Mouse (Mus musculus): ENCODE measurements around the gene Gsdma. TPM values are rescaled to one million over a fixed set of nuclear protein-coding genes. Genes with fewer than 3 reads are reported as not detected.
"Not testable (repeated sequence)": the region's sequence is repeated elsewhere in the genome, so short reads cannot be mapped to it uniquely, and the experiment has no call there.

Gsdma gene
- polyA plus RNA-seq, 1 experiment from 2014 or later: 2.0 TPM

DNA sequence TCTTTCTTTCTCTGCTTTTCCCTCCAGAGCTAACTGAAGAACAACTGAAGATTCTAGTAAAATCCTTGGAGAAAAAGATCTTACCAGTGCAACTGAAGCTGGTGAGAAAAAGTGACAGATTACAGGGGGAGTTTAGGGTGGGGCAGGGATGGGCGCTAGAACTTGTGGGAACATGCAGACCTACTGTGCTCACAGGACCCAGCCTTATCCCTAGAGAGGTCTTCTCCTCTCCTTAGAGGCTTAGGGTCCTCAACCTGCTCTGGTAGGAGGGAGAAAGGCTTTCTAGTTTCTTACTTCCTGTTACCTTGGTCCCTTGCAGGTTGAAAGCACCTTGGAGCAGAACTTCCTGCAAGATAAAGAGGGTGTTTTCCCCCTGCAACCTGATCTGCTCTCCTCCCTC lies 26.6 kb upstream of the Gsdma start:
- Histone ChIP-seq H3K9ac (ENCODE audit: low read depth, low read length) (no peak overlapping the region), H3K9me3 (ENCODE audit: control insufficient read depth, low read length) (no peaks in the 10 kb centered on the region), H3K4me3 (ENCODE audit: low read depth, low read length) (no peak overlapping the region), H3K4me1 (ENCODE audit: control insufficient read depth, insufficient read depth, low read length) (no peaks in the 10 kb centered on the region), H3K36me3 (ENCODE audit: control insufficient read depth, insufficient read depth, low read length) (no peaks in the 10 kb centered on the region), H3K27me3 (replicated peaks; ENCODE audit: control insufficient read depth, insufficient read depth, low read length) (no peaks in the 10 kb centered on the region), H3K27ac (replicated peaks; ENCODE audit: low read depth, low read length) (no peak overlapping the region), H3K4me2 (ENCODE audit: low read depth, low read length) (no peak overlapping the region)
- WGBS: 93% methylated on average over 1 of the region's 1 CpGs
- ATAC-seq (ENCODE audit: low read depth) (no peak), DNase-seq (ENCODE audit: low spot score) (no peak)

- no peaks in the 10 kb centered on the region for H3K9me3 ChIP-seq (ENCODE audit: control insufficient read depth, low read length)
- H3K4me1 ChIP-seq (ENCODE audit: control insufficient read depth, insufficient read depth, low read length): no peaks in the 10 kb centered on the region
- 64% methylated on average over 5 of the region's 5 CpGs for WGBS
- H3K36me3 ChIP-seq (ENCODE audit: control insufficient read depth, insufficient read depth, low read length): no peaks in the 10 kb centered on the region
- H3K4me3 ChIP-seq (ENCODE audit: low read depth, low read length): no peak overlapping the region
- H3K27me3 ChIP-seq (replicated peaks; ENCODE audit: control insufficient read depth, insufficient read depth, low read length): no peaks in the 10 kb centered on the region
- H3K4me2 ChIP-seq (ENCODE audit: low read depth, low read length): no peak overlapping the region
- no peak overlapping the region for H3K9ac ChIP-seq (ENCODE audit: low read depth, low read length)
- no peak for DNase-seq (ENCODE audit: low spot score)
- no peak overlapping the region for H3K27ac ChIP-seq (replicated peaks; ENCODE audit: low read depth, low read length)
- ATAC-seq (ENCODE audit: low read depth): no peak
Measured at GRCm38 (mm10) chr11:98640091-98640490, 24.1 kb upstream of the Gsdma start.

DNA sequence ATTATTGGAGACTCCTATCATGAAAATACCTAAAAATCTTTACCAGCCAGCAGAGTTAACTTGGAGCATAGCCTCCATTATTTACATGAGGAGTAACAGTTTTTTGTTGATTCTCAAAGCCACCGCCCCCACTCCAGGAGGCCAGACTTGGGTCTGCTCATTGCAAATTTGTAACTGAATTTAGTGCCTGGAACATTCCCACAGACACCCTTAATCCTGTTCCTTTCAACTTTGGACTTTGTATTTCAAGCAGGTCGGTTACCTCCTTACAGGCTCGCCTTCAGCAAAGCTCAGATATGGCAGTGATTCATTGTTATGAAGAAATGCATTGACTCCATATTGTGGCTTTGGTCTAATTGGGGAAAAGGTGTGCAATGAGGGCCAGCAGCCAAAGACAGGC lies 19.4 kb upstream of the Gsdma start:
- H3K36me3 ChIP-seq (ENCODE audit: control insufficient read depth, insufficient read depth, low read length): no peaks in the 10 kb centered on the region
- H3K27me3 ChIP-seq (replicated peaks; ENCODE audit: control insufficient read depth, insufficient read depth, low read length): no peaks in the 10 kb centered on the region
- ATAC-seq (ENCODE audit: low read depth) (no peak), DNase-seq (ENCODE audit: low spot score) (no peak)
- 77% methylated on average over 3 of the region's 3 CpGs for WGBS
- no peaks in the 10 kb centered on the region for H3K9me3 ChIP-seq (ENCODE audit: control insufficient read depth, low read length)
- H3K27ac ChIP-seq (replicated peaks; ENCODE audit: low read depth, low read length): no peak overlapping the region
- no peaks in the 10 kb centered on the region for H3K4me1 ChIP-seq (ENCODE audit: control insufficient read depth, insufficient read depth, low read length)
- no peak overlapping the region for H3K4me2 ChIP-seq (ENCODE audit: low read depth, low read length)
- H3K4me3 ChIP-seq (ENCODE audit: low read depth, low read length): no peak overlapping the region
- H3K9ac ChIP-seq (ENCODE audit: low read depth, low read length): no peak overlapping the region

DNA sequence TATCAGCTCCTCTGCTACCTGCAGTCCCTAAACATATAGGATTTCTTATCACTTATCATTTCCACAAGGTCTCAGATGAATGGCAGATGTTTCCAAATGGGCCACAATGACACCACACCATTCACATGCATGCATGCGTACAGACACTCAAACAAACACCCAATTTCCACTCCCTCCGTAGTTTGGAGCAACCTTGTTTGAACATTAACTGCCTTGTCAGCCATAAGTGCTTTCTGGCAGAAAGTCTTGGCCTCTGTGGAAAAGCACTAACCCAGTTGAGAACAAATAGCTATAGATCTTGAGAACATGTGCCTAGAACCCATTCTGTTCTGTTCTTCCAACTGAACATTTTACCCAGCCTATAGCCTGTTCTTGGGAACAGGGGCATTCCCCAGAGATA lies 18.2 kb upstream of the Gsdma start:
- no peak for DNase-seq (ENCODE audit: low spot score)
- Histone ChIP-seq H3K27ac (replicated peaks; ENCODE audit: low read depth, low read length) (no peak overlapping the region), H3K9me3 (ENCODE audit: control insufficient read depth, low read length) (no peaks in the 10 kb centered on the region), H3K4me2 (ENCODE audit: low read depth, low read length) (no peak overlapping the region), H3K9ac (ENCODE audit: low read depth, low read length) (no peak overlapping the region), H3K4me1 (ENCODE audit: control insufficient read depth, insufficient read depth, low read length) (no peaks in the 10 kb centered on the region), H3K4me3 (ENCODE audit: low read depth, low read length) (no peak overlapping the region), H3K27me3 (replicated peaks; ENCODE audit: control insufficient read depth, insufficient read depth, low read length) (no peaks in the 10 kb centered on the region), H3K36me3 (ENCODE audit: control insufficient read depth, insufficient read depth, low read length) (no peaks in the 10 kb centered on the region)
- ATAC-seq (ENCODE audit: low read depth): no peak
- 85% methylated on average over 2 of the region's 2 CpGs for WGBS

DNA sequence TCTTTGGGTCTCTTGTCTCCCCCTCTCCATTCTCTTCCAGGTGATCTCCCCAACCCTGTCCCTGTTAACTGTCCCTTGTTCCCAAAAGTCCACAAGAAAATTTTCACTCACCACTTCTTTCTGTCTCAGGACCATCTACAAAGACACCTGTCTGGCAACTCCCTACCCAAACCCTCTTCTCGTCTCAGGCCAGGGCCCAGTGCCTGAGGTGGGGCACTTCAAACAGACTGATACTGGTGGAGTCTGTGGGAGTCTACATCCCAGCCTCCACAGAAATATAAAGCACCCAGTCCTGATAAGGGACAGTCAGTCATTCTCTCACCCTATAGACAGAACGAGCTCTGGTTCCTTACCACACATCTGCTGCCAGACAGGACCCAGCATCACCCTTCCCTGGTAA lies 17.7 kb upstream of the Gsdma start, which contains the start of gene Gsdma2:
Gsdma2 (plus strand) TSS at position 301 of the 400 bp plus-strand sequence.
- H3K27me3 ChIP-seq (replicated peaks; ENCODE audit: control insufficient read depth, insufficient read depth, low read length): no peaks in the 10 kb centered on the region
- no peaks in the 10 kb centered on the region for H3K4me1 ChIP-seq (ENCODE audit: control insufficient read depth, insufficient read depth, low read length)
- no peaks in the 10 kb centered on the region for H3K9me3 ChIP-seq (ENCODE audit: control insufficient read depth, low read length)
- WGBS: 45% methylated on average over 2 of the region's 2 CpGs
- ATAC-seq (ENCODE audit: low read depth) (no peak), DNase-seq (ENCODE audit: low spot score) (no peak)
- no peak within 1 kb of the TSS for H3K4me2 ChIP-seq (ENCODE audit: low read depth, low read length)
- no peaks in the 10 kb centered on the region for H3K36me3 ChIP-seq (ENCODE audit: control insufficient read depth, insufficient read depth, low read length)
- no peak within 1 kb of the TSS for H3K9ac ChIP-seq (ENCODE audit: low read depth, low read length)
- H3K4me3 ChIP-seq (ENCODE audit: low read depth, low read length): no peak within 1 kb of the TSS
- no peak within 1 kb of the TSS for H3K27ac ChIP-seq (replicated peaks; ENCODE audit: low read depth, low read length)

DNA sequence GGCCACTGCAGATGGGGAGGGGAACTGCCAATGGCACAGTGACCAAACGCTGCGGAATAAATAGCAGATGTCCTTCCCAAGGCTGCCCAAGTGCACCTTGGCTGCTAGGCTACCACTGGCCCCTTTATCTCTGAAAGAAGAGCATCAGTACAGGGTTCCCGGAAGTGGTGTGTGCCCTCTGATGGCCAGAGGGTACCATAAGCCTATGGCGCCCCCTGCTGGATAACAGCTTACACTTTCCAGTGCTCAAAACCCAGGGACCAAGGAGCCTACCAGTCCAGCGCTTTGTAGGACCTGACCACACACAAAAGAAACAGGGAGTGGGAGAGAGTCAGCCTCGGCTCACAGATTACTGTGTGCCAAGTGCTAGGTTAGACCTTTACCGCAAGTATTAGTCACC lies 9.1 kb upstream of the Gsdma start:
- not testable (repeated sequence) for H3K27ac ChIP-seq (replicated peaks; ENCODE audit: low read depth, low read length); ATAC-seq (ENCODE audit: low read depth); H3K4me1 ChIP-seq (ENCODE audit: control insufficient read depth, insufficient read depth, low read length); H3K27me3 ChIP-seq (replicated peaks; ENCODE audit: control insufficient read depth, insufficient read depth, low read length); H3K36me3 ChIP-seq (ENCODE audit: control insufficient read depth, insufficient read depth, low read length); H3K9me3 ChIP-seq (ENCODE audit: control insufficient read depth, low read length); H3K4me2 ChIP-seq (ENCODE audit: low read depth, low read length); H3K4me3 ChIP-seq (ENCODE audit: low read depth, low read length); H3K9ac ChIP-seq (ENCODE audit: low read depth, low read length)
- DNase-seq (ENCODE audit: low spot score): peak; percentile 45
- 10% methylated on average over 6 of the region's 7 CpGs for WGBS

GRCm38 (mm10) chr11:98660517-98660916 lies 3.6 kb upstream of the Gsdma start:
- Histone ChIP-seq H3K4me2 (ENCODE audit: low read depth, low read length) (no peak overlapping the region; the same call in 1 of the 2 replicates), H3K27me3 (replicated peaks; ENCODE audit: control insufficient read depth, insufficient read depth, low read length) (no peaks in the 10 kb centered on the region), H3K9me3 (ENCODE audit: control insufficient read depth, low read length) (no peaks in the 10 kb centered on the region), H3K36me3 (ENCODE audit: control insufficient read depth, insufficient read depth, low read length) (no peaks in the 10 kb centered on the region), H3K4me1 (ENCODE audit: control insufficient read depth, insufficient read depth, low read length) (no peaks in the 10 kb centered on the region), H3K4me3 (ENCODE audit: low read depth, low read length) (no peak overlapping the region), H3K9ac (ENCODE audit: low read depth, low read length) (no peak overlapping the region), H3K27ac (replicated peaks; ENCODE audit: low read depth, low read length) (no peak overlapping the region)
- WGBS: 11% methylated on average over 6 of the region's 6 CpGs
- ATAC-seq (ENCODE audit: low read depth) (peak; percentile 62; the same call in 1 of the 2 replicates), DNase-seq (ENCODE audit: low spot score) (peak; percentile 74)

DNA sequence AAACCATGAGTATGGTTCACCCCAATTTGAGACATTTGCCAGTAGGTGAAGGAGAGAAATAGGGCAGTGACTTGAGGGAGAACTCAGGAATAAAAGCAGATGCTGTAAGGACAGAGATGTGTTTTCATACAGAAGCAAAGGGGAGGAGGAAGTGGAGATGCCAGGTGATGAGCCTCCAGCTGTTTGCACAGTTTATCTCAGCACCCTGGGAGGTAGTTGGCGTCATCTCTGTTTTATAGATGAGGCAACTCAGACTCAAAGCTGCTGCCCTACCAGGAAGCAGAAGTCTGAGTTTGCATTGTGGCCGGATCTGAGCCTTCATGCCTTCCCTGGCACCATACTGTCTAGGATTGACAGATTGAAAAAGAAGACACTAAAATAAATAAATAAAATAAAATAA lies 4.8 kb downstream of the Gsdma start:
- Histone ChIP-seq H3K4me2 (ENCODE audit: low read depth, low read length) (no peak overlapping the region), H3K27ac (replicated peaks; ENCODE audit: low read depth, low read length) (no peak overlapping the region), H3K4me1 (ENCODE audit: control insufficient read depth, insufficient read depth, low read length) (no peaks in the 10 kb centered on the region), H3K27me3 (replicated peaks; ENCODE audit: control insufficient read depth, insufficient read depth, low read length) (peaks cover 5% of the 10 kb centered on the region), H3K4me3 (ENCODE audit: low read depth, low read length) (no peak overlapping the region), H3K9ac (ENCODE audit: low read depth, low read length) (no peak overlapping the region), H3K9me3 (ENCODE audit: control insufficient read depth, low read length) (no peaks in the 10 kb centered on the region), H3K36me3 (ENCODE audit: control insufficient read depth, insufficient read depth, low read length) (no peaks in the 10 kb centered on the region)
- no peak for ATAC-seq (ENCODE audit: low read depth)
- 56% methylated on average over 2 of the region's 2 CpGs for WGBS
- DNase-seq (ENCODE audit: low spot score): no peak

DNA sequence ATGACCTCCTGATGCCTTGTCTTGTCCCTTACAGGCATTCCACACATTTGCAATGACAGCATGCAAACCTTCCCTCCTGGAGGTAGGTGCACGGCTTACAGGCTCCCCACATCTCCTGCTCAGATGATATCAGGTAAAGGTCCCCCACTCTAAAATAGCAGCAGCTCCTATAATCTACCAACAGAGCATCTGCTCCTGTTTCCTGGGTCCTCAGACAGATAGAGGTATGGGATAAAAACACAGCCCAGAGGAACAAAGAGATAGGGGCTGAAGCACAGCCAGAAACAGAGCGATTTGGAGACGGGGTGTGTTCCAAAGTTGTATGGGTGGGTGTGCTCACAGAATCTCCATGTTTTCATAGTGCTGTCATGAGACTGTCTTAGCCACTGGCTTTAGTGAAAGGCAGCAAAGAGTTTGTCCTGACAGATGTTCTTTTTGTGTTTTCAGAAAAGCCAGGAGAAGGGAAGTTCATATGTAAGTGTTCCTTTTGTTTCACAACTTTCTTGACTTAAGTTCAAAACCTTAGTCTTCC lies 7.2 kb downstream of the Gsdma start:
- no peaks in the 10 kb centered on the region for H3K9me3 ChIP-seq (ENCODE audit: control insufficient read depth, low read length)
- WGBS: 81% methylated on average over 3 of the region's 3 CpGs

More for the DNA sequence above, 7.2 kb downstream of the Gsdma start:
- Histone ChIP-seq H3K4me1 (ENCODE audit: control insufficient read depth, insufficient read depth, low read length) (no peaks in the 10 kb centered on the region), H3K27me3 (replicated peaks; ENCODE audit: control insufficient read depth, insufficient read depth, low read length) (peaks cover 5% of the 10 kb centered on the region), H3K9ac (ENCODE audit: low read depth, low read length) (no peak overlapping the region), H3K4me3 (ENCODE audit: low read depth, low read length) (no peak overlapping the region), H3K4me2 (ENCODE audit: low read depth, low read length) (no peak overlapping the region), H3K36me3 (ENCODE audit: control insufficient read depth, insufficient read depth, low read length) (no peaks in the 10 kb centered on the region), H3K27ac (replicated peaks; ENCODE audit: low read depth, low read length) (no peak overlapping the region)
- DNase-seq (ENCODE audit: low spot score) (no peak), ATAC-seq (ENCODE audit: low read depth) (no peak)

Measured in embryonic facial prominence, embryonic 14.5 days (tissue).